Mouse (Mus musculus) bone marrow macrophage, adult 2 months (primary cell): ENCODE measurements around the gene Mecr.

Experiments used
- CTCF ChIP-seq: IDR thresholded peaks from 2 replicates; pipeline ENCODE4 v1.5.1; 2012; ENCODE audit warnings: low read depth, mild to moderate bottlenecking, low read length, moderate library complexity
- POLR2A ChIP-seq: IDR thresholded peaks from 2 replicates; pipeline ENCODE4 v1.6.1; 2012; ENCODE audit warnings: mild to moderate bottlenecking, low read depth, low read length, borderline replicate concordance

- no peak for TF ChIP-seq CTCF
- no peak for TF ChIP-seq POLR2A
Observed at GRCm38 (mm10) chr4:131797483-131797882, 45.8 kb upstream of the Mecr start.
